Mouse (Mus musculus) layer of hippocampus, postnatal 36 days (tissue): ENCODE measurements around the gene Dennd6b. TPM values are rescaled to one million over a fixed set of nuclear protein-coding genes. Genes with fewer than 3 reads are reported as not detected.

Experiments used
- DNase-seq, 2 experiments: peaks; one replicate each; pipeline ENCODE4 v3.0.0; 2022
- total RNA-seq, 2 experiments: library from RNA; stranded (reverse); gene quantifications; 2 replicates each; pipeline ENCODE4 v1.2.3; 2021

The Dennd6b gene
- 10 to 100 TPM; 33.5 to 38.7 TPM for total RNA-seq

DNA sequence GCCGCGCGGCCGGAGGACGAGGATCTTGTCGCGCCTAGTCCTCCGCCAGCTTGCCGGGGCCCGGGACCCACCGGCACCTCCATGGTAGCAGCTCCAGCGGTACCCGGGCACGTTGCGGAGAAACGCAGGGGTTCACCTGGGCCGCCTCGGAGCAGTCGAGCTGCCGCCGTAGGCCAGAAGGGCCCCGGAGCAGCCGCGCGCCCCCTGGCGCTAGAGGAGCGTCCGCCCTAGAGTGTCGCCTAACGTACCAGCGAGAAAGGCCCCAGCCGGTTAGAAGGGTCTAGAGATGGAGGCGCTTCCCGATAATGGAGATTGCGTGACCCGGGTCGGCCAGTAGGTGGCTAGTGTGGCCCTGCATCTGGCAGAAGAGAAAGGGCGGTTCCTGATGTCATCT, at the start of gene Dennd6b:
Gene Dennd6b (minus strand): TSS at position 184 of the 394 bp plus-strand sequence.
- DNase-seq = peak; percentile 95 to 97

DNA sequence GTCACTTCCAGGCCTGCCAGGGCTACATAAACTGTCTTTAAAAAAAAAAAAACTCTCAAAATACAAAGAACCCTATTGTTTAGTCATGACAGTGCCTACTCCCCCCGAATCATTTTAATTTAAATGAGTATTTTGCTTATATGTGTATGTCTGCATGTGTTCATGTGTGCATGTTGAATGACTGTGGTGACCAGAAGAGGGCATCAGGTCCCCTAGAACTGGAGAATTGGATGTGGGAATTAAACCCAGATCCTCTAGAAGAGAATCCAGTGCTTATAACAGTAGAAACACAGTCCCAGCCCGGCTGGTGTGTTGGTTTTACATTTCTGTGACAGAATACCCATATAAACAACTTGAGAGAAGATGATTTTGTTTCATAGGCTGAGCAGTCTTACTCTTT, 44.7 kb upstream of the Dennd6b start:
- no peak for DNase-seq

DNA sequence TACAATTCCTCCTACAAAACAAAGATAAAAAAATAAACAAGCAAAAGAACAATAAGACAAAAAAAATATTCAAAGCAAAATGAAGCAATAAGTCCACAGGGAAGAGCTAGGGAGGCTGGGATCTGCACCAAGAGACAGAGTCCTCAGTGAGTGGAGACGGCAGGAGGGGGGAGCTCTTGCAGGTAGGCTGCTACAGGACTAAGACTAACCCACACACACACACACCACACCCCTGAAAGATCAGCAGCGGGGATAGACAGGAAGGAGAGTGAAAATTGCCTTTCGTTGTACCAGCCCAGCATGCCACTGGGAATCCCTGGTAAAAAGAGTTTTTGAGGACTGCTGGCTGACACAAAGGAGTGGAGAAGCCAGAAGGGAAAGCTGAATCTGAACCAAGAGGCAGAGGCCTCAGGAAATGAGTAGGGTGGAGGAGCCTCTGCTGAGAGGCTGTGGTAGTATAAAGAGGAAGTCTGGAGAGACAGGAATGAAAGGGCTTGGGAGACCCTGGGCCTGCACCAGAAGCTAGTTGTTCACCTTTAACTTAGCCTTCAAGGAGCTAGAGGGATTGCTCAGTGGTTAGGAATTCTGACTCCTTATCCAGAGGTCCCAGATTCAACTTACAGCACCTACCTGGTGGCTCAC, 43.6 kb upstream of the Dennd6b start:
- no peak for DNase-seq

DNA sequence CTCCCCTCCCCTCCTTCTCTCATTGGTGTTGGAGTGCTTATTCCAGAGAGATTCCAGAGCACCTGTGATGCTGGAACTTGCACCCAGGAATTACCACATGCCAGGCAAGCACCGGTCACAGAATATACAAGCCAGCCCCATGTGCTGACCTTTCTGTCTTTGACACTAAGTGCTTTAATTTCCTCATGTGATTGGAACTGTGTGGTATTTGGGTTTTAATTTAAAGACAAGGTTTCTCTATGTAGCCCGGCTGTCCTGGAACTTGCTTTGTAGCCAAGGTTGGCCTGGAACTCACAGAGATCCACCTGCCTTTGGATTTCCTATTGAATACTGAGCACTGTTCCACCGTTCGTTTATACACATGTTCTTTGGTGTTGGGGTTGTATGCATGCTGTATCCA, 37.8 kb upstream of the Dennd6b start:
- no peak for DNase-seq

DNA sequence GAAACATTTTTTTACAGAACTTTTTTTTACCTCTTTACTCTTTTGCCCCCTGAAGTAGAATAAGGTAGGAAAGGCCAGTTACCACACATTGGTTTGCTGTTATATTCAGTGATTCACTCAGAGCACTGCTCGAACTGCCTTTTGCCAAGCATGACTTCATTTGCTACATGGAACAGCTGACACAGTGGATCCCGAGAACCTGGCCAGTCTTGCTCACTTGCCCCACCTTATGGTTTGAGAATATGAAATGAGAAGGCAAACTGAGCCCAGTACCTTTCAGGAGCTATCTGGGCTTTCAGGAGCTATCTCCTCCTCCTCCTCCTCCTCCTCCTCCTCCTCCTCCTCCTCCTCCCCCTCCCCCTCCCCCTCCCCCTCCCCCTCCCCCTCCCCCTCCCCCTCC, 37.3 kb upstream of the Dennd6b start:
- DNase-seq = no peak

DNA sequence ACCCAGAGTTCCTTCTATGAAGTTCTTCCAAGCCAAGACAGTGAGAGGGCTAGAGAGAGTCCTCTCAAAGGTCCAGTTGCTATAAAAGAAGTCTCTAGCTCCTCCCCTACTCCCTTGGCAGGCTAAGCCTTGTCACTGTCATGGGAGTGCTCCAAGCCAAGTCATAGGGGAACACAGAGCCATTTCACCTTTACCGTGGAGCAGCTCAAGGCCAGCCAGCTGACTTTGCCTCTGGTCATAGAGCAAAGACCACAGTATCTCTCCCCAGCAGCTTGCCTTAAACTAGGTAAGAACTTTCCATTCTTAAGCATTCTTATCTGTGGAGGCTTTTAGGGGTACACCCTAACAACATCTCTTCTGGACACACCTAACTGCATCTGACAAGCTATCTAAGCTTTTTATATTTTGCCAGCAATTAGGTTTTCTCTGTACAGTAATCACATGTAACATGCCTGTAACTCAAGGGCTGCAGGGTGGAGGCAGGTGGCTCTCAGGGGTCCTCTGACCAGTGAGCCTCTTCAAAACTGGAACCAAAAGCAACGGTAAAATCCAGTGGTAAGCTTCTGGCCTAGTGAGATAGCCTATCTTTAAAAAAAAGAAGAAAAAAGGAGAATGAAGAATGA, 19.4 kb upstream of the Dennd6b start:
- DNase-seq = no peak

DNA sequence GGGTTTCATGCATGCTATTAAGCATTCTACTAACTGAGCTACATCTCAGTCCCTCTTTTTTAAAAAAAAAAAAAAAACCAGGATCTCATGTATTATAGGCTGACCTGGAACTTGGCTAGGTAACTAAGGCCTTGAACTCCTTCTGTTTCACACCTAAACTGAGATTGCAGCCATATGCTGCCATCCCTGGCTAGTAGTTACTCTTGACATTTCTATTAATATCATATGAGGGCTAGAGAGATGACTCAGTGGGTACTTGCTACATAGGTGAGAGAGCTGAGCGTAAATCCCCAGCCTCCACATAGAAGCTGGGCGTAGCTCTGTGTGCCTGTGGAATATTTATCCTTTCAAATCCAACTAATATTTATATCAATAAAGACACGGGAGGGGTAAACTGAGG, 18.7 kb upstream of the Dennd6b start:
- no peak for DNase-seq

DNA sequence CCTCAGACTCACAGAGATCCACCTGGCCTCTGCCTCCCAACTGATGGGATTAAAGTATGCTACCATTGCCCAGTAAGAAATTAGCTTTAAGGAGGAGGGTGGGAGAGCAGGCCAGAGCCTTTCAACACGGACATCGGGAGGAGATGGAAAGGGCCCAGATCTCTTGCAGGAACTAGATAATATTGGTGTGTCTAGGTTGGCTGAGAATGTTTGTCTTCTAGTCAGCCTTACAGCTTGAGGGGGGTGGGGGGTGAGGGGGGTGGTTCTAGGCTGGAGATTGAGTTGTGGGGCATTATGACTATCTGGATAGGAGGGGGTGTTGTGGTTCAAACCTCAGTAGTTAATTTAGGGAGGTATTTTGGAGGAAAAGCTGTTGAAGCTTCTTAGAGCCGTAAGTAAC, 17.2 kb upstream of the Dennd6b start:
- DNase-seq = no peak

DNA sequence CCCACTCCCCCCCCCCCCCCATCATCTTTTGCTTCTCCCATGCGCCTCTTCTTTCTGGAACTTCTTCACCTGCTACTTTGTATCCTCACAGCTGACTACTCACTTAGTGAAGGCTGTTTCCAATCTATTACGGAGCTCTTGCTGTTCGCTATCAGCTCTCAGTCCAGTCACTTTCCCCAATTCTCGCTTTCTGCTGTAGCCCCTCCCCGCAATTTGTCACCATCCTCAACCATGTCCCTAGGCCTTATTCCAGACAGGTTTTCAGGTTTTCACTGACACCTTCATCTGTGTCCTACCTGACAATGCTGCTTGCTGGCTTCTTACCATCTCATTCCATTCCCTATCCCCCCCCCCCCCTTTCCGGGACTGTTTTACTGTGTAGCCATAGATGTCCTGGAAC, 16.2 kb upstream of the Dennd6b start:
- DNase-seq = no peak

DNA sequence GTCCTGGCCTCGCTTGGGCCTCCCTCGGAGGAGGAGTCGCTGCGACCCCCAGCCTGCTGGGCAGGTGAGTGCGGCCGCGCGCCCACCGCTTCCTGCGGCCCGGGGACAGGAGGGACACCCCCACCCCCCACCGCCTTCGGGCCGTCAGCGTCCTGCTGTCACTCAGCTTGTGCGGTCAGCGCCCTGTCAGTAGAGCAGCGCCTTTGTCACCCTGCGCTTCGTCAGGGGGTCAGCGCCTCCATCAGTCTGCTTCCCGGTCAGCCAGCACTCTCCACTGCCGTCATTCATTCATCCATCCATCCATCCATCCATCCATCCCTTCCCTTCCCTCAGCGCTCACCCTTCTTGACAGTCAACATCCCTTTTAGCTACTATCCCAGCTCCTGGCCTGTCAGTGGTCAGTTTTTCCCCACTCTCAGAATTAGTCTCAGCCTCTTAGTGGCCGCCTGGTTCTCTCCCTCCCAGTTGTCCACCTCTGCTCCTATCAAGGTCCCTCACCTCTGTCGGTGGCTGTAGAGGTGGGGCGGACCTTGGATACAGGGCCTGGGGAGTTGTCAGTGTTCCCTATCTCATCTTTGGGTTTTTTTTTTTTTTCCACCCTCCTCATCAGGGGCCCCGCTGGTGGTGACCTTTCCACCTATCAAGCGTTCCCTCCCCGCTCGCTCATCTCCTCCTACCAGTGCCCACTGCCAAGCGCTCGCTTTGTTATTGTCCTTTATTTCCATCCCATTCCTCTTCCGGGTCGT, 15.6 kb upstream of the Dennd6b start:
- DNase-seq = peak in 1 of 2 experiments; percentile 28

DNA sequence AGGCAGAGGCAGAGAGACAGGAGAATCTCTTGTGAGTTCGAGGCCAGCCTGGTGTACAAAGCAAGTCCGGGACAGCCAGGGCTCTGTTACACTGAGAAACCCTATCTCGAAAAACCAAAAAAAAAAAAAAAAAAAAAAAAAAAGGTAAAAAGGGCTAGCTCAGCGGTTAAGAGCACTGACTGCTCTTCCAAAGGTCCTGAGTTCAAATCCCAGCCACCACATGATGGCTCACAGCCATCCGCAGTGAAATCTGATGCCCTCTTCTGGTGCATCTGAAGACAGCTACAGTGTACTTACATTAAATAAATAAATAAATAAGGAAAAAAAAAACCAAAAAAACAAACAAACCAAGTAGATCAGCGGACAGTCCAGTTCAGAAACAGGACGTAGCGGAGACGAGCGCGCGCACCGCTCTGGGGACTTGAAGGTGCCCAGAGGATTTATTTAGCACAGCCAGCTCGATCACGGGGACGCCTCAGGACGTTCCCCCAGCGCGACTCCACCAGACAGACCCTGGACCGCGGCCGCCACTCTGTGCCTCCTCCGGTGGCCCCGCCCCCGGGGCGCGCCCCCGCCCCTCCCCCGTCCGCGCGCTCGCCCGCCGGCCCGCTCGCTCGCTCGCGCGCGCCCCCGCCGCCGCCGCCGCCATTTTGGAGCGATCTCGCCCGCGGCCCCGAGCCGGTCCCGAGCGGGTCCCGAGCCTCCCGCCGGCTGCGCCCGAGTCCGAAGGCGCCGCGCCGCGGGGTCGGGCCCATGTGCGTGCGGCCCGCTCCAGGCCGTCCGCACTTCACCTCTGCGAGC, 14.8 kb upstream of the Dennd6b start, which contains the start of gene Ppp6r2:
Gene Ppp6r2 (plus strand): TSS at position 639 of the 801 bp plus-strand sequence.
- peak; percentile 73 to 74 for DNase-seq

DNA sequence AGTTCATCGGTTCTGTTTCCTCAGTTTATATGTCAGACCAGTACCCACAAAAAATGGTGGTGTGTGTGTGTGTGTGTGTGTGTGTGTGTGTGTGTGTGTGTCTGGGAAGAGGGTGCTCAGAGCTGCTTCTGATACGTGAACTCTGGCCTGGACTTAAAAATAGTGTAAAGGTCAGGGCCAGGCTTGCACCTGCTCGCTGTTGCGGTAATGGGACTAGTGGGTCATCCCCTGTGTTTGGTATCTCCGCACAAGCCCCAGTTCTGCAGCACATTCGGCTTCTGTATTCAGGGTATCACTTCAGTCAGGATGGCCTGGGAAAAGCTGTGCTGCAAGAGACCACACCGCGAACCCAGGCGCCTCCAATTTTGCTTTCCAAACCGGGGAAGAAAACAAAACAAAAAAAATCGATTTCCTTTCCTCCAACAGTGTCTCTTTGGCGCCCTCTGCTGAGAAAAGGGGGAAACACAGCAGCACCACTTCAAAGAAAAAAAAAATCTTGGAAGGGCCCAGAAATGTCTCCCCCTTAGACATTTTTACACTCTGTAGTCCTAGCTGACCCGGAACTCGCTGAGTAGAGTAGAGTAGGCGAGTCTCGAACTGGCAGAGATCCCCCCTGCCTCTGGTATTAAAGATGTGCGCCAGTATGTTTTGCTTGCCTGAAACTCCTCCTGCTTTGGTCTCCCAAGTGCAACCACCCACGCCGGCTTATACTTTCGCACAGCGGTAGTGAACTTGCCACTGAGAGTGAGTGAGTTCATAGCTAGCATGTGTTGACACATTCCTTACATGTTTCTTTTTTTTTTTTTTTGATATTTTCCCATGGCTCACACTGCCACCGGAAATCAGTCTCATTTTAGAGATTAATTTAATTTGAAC, 13.8 kb upstream of the Dennd6b start:
- peak; percentile 80 to 87 for DNase-seq

DNA sequence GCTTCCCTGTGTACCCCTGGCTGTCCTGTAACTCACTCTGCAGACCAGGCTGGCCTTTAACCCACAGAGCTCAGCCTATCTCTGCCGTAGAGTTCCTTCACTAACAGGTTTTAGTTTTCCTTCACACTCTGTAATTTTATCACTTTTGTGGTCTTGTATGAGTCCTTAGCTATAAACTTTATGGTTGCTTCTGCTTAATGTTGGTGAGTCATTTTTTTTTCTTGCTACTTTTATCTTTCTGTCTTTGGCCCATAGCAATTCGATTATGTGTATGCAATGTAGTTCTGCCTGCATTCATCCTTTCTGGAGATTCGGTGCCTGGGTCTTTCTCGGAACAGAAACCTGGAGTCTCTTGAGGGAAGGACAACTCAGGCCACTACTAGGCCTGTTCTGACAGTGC, 11.2 kb upstream of the Dennd6b start:
- DNase-seq = no peak

DNA sequence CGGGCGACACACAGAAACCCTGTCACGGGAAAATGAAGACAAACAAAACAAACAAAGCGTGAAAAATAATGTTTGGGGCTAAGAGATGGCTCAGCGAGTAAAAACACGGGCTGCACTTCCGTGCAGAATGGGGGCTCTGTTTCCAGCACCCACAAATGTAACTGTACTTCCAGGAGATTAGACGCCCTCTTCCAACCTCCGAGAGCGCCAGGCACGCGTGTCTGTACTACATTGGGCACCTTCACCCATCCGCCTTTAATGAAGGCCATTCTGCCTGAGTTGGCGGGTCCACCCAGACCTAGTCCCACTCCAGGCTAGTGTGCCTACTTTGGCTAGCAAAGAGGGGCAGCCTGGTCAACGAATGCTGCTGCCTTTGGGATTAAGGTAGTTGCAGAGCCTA, 760 bp upstream of the Dennd6b start:
- DNase-seq = no peak

DNA sequence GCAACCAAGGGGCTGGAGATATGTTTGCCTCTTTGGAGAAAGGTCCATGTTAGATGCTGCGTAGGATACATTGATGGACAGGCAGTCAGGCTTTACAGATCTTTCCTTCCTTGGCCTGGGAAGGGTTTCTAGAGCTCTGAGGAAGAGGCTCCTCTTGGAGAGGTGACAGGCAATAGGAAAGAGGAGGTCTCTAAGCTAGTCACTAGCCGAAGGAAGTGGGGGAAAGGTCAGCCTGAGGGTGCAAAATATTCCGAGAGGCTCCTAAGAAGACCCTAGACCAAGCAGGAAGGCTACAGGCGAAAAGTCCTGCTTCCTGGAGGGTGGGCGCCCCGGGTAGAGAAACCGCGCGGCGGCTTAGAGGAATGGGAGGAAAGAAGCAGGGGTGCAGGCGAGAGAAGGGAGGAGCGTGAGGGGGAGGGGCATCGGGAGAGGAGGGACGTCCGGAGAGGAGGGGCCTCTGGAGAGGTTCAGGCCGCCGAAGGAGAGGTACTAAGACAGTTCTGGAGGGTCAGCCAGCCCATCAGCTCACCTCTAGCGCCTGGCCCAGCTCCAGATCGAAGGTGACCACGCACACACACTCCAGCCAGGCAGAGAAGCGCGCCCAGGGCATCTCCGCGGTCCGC, 495 bp downstream of the Dennd6b start:
- DNase-seq = peak; percentile 90 to 91

DNA sequence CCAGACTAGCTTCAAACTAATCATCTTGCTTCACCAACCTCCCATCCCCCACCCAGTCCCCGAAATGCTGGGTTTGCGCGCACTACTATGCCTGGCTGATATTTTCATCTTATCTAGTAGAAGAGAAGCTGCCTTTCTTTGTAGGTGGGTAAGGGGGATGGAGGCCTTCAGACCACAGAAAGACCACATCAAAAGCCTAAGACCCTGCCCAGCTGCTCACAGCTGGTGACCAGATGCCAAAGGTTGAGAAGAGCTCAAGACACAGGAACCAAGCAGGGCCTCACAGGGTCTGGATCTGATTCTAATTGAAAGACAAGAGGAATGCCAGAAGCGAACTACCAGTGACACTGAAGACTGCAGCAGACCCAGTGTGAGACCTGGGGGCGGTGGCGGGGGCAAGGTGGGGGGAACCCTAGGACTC, 1.0 kb downstream of the Dennd6b start:
- DNase-seq = no peak

DNA sequence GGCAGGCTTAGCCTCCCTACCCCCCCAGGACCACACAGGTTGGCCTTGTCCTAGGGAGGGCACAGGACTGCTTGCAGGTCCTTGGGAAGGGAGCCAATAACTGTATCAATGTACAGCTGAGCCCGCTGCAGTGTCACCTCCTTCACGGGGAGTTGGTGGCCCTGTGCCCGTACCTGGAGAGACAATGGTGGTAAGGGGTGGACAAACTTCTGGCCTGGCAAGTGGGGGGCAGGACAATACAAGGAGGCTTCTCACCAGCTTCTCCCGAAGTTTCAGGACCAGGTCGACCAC, 11.4 kb downstream of the Dennd6b start:
- DNase-seq = no peak

DNA sequence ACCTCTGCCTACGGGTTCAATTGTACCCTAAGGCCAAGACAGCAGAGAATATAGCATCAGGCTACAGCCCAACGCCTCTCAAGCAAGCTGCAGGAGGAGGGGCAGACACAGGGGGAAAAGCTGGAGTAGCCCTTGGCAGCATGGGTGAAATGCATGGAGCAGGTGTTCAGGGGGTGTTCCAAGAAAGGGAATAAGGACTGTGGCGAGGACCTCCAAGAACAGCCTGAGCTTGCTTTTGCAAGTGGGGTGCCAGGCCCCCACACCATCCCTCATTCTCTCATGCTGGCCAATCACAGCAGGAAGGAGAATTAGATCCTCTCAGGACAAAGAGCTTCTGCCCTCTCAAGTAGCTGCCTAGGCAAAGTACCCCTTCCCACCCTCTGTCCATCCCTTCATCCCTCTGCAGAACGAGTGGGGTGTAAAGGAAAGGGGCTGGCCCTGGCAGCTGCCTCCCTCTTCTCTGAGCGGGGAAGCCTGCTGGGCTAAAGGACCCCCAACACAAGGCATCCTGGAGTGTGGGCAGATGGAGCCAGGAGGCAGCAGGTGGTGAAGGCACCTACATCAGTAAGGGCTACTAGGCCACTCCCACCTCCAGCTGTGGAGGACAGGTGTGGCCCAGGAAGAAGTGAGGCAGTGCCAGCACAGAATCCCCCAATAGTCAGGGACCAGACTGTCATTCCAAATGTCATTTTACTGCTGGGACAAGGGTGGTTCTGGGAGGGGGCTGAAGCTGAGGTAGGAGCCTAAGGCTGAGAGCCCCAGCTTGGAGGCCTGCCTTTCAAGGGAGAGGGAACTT, 12.0 kb downstream of the Dennd6b start:
- no peak for DNase-seq

DNA sequence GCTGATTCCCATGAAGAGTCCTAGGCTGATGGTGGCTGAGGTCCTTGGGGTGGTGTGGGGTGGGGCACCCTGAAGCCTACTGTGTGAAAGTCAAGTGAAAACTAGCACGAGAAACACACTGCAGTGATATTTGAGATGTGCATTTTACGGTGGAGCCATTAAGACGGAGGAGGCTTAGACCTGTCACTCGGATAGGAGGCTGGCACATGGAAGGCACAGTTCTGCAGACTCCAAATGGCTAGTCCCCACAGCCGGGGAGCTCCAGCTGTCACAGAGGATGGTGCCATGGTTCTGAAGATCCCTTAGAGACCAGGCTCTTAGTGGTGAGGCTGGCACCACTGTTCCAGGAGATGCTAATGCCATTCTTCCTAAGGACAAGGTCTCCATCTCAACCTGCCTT, 13.5 kb downstream of the Dennd6b start:
- DNase-seq = no peak

DNA sequence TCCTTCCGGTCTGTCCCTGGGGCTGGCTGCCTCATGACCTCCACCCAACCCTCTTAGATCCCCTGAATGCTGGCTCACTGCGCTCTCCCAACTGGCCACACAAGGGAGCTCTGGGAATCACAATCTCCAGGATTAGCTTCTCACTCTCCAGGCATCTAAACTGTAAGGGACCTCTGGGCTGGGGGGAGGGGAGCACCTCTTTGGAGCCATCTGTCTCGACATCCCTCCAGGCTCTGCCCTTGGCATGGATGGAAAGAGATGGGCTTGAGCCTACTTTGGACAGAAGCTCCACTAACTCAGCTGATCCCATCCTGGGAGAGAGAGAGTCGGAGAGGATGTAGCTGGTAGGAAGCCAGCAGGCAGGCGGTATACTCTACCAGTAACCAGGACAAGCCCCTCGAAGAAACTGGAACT, 14.0 kb downstream of the Dennd6b start:
- no peak for DNase-seq
